Mouse (Mus musculus) CH12.LX (cell line): ENCODE measurements around the gene Lcn12.

Experiments
- CHD2 ChIP-seq: IDR thresholded peaks from 2 replicates; pipeline ENCODE4 v1.6.1; 2011; ENCODE audit warnings: low read length, improper control_type of control experiment
- CTCF ChIP-seq, 2 experiments: IDR thresholded peaks in 1 of 2; conservative IDR thresholded peaks in 1 of 2; 2 replicates each; pipeline ENCODE4 v1.5.1; 2011 to 2012; ENCODE audit warnings: low read depth in 2 of 2, low read length in 2 of 2, improper control_type of control experiment in 1 of 2, inconsistent platforms in 1 of 2, mild to moderate bottlenecking in 1 of 2, moderate library complexity in 1 of 2
- E2F4 ChIP-seq: IDR thresholded peaks from 2 replicates; pipeline ENCODE4 v1.6.1; 2011; ENCODE audit warnings: low read depth, low read length, improper control_type of control experiment; ENCODE audit not compliant: insufficient replicate concordance
- EP300 ChIP-seq: IDR thresholded peaks from 2 replicates; pipeline ENCODE4 v1.6.1; 2011; ENCODE audit warnings: low read length, improper control_type of control experiment
- MAFK ChIP-seq: IDR thresholded peaks from 2 replicates; pipeline ENCODE4 v1.6.1; 2011; ENCODE audit warnings: low read length, improper control_type of control experiment; ENCODE audit not compliant: insufficient replicate concordance
- MAX ChIP-seq: IDR thresholded peaks from 2 replicates; pipeline ENCODE4 v1.6.1; 2011; ENCODE audit warnings: low read length, improper control_type of control experiment
- MEF2A ChIP-seq: IDR thresholded peaks from 2 replicates; pipeline ENCODE4 v1.6.1; 2014; ENCODE audit warnings: low read depth, mild to moderate bottlenecking, inconsistent platforms, low read length, improper control_type of control experiment, borderline replicate concordance
- PAX5 ChIP-seq: IDR thresholded peaks from 2 replicates; pipeline ENCODE4 v1.6.1; 2012; ENCODE audit warnings: low read length, inconsistent platforms, mixed read lengths
- POLR2A ChIP-seq: IDR thresholded peaks from 2 replicates; pipeline ENCODE4 v1.6.1; 2011; ENCODE audit warnings: low read depth, mild to moderate bottlenecking, improper control_type of control experiment, low read length
- POLR2AphosphoS2 ChIP-seq: IDR thresholded peaks from 2 replicates; pipeline ENCODE4 v1.6.1; 2011; ENCODE audit warnings: low read depth, low read length, improper control_type of control experiment
- TCF12 ChIP-seq: IDR thresholded peaks from 2 replicates; pipeline ENCODE4 v1.6.1; 2014; ENCODE audit warnings: low read depth, mild to moderate bottlenecking, inconsistent platforms, low read length, improper control_type of control experiment
- USF1 ChIP-seq: IDR thresholded peaks from 2 replicates; pipeline ENCODE4 v1.6.1; 2014; ENCODE audit warnings: low read depth, mild to moderate bottlenecking, inconsistent platforms, low read length, improper control_type of control experiment
- USF2 ChIP-seq: conservative IDR thresholded peaks from 2 replicates; pipeline ENCODE4 v1.6.1; 2011; ENCODE audit warnings: low read depth, low read length, improper control_type of control experiment
- ZNF384 ChIP-seq: IDR thresholded peaks from 2 replicates; pipeline ENCODE4 v1.6.1; 2012; ENCODE audit warnings: low read depth, low read length, improper control_type of control experiment, inconsistent platforms

DNA sequence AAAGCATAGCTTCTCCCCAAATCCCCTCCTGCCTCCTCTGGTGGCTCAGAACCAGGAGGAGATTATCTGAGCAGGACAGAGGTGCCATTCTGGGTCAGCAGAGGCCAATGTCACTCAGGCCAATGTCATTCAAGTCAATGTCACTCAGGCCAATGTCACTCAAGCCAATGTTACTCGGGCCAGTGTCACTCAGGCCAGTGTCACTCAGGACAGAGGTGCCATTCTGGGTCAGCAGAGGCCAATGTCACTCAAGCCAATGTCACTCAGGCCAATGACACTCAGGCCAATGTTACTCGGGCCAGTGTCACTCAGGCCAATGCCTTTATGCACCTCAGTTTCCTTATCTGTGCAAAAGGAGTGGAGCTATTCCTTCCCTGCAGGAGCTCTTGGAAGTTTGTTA is 21.2 kb downstream of the Lcn12 start:
- TF ChIP-seq POLR2A (no peak), CTCF (conservative IDR thresholded peaks at IDR 0.05 in 1 of 2, IDR thresholded peaks at IDR 0.05 in 1 of 2; ENCODE audit: low read depth in 2 of 2, low read length in 2 of 2) (no peak), TCF12 (no peak), PAX5 (no peak), MAFK (no peak), USF2 (no peak), CHD2 (no peak), POLR2AphosphoS2 (no peak), MEF2A (no peak), E2F4 (no peak), USF1 (no peak), EP300 (no peak), ZNF384 (no peak), MAX (no peak)
